Mouse (Mus musculus) adipocyte (in vitro differentiated cells): ENCODE measurements around the gene Cnot4.
"Not testable (repeated sequence)": the region's sequence is repeated elsewhere in the genome, so short reads cannot be mapped to it uniquely, and the experiment has no call there.

Source experiments
- DNase-seq: peaks from one replicate; pipeline ENCODE4 v3.0.0-alpha.2; 2016; ENCODE audit warnings: low spot score

The Cnot4 gene

GRCm38 (mm10) chr6:35133579-35134488 lies at the start of gene Cnot4:
Cnot4 (minus strand) TSS chr6:35133724.
- DNase-seq = peak; percentile 99

GRCm38 (mm10) chr6:35179299-35179698 lies 45.8 kb upstream of the Cnot4 start:
- not testable (repeated sequence) for DNase-seq

GRCm38 (mm10) chr6:35177650-35178272 lies 44.2 kb upstream of the Cnot4 start:
- no peak for DNase-seq

DNA sequence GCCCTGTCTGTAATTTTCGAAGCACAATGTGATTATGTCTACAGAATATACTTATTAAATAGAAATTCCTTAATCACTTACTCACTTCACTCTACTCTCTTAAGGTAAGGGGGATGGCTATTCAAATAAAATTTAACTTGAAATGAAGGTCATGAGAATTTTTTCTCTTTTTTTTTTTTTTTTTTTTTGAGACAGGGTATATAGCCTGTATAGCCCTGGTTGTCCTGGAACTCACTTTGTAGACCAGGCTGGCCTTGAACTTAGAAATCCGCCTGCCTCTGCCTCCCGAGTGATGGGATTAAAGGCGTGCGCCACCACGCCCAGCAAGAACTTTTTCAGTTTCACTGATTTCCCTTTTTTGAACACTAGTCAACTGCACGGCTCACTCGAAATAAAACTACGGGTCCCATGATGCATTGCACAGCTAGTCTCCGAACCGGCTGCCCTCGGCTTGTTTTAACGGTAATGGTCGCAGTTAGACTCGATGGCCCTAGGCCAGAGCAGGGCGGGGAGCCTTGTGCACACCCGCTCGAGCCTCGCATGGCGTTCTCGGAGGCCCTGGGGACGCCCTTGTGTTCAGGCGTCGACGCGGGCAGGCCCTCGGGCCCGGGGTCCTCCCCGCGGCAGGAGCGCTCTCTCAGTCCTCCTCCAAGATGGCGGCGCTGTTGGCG lies 43.6 kb upstream of the Cnot4 start, which contains the start of gene Nup205:
Gene Nup205 (plus strand): TSS at position 443 of the 671 bp plus-strand sequence.
- DNase-seq = peak; percentile 93

GRCm38 (mm10) chr6:35173181-35173580 lies 39.7 kb upstream of the Cnot4 start:
- no peak for DNase-seq

GRCm38 (mm10) chr6:35172028-35172427 lies 38.5 kb upstream of the Cnot4 start:
- DNase-seq = not testable (repeated sequence)

DNA sequence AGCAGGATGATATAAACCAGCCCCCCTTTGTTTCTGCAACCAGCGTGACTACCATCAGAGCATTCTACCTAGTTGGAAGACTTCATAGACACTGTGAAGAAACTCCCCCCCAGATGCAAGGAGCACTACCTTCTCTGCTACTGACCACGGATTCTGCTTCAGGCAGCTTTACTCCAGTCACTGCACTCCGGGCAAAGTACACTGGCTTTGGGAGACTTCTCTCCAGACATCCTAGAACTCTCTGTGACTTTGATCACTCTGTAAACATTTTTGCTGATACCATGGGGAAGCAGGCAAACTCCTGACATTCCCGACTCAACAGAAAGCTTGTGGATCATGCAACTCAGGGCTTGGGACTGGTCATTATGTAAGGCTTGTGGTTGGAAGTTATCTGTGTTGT lies 35.7 kb upstream of the Cnot4 start:
- DNase-seq = no peak

DNA sequence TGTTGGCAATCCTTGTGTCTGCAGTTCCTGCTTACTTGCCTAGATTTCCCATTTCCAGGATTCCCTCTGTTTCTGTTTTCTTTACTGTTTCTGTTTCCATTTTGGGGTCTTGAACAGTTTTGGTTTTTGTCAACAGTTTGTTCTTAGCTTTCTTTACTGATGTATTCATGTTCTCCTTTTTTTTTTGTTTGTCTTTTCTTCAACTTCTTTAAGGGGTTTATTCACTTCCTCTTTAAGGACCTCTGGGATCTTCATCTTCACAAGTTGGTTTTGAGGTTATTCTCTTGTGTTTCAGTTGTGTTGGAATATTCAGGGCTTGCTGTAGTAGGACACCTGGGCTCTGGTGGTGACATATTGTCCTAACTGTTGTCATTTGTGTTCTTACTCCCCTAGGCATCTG lies 21.0 kb upstream of the Cnot4 start:
- DNase-seq = no peak

DNA sequence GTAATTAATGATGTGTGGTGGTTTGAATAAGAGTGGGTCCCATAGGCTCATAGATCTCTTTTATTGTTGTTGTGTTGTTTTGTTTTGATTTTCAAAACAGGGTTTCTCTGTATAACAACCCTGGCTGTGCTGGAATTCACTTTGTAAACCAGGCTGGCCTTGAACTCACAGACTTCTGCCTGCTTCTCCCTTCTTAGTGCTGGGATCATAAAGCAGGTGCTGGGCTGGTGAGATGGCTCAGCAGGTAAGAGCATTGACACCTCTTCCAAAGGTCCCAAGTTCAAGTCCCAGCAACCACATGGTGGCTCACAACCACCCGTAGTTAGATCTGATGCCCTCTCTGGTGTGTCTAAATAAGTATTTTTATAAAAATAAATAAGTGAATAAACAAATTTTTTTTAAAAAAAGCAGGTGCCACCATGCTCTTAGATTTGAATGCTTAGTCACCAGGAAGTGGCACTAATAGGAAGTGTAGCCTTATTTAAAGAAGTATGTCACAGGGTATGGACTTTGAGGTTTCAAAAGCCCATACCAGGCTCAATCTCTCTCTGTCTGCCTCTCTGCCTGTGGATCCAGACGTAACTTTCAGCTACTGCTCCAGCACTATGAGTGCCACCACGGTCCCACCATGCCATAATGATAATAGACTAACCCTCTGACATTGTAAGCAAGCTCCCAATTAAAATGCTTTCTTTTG lies 14.3 kb upstream of the Cnot4 start:
- DNase-seq = no peak

- no peak for DNase-seq
Observed at GRCm38 (mm10) chr6:35145569-35145968, 12.0 kb upstream of the Cnot4 start.

DNA sequence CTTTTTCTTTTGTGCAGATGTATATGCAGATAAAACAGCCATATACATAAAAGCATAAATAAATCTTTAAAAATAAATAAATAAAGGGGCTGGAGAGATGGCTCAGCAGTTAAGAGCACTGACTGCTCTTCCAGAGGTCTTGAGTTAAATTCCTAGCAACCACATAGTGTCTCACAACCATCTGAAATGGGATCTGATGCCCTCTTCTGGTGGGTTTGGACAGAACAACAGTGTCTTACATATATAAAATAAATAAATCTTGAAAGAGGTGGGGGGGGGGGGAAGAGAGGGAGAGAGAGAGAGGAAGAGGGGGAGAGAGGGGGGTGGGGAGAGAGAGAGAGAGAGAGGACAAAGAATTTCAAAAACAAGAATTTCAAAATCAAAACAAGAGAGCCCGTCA lies 6.8 kb upstream of the Cnot4 start:
- no peak for DNase-seq

- no peak for DNase-seq
Observed at GRCm38 (mm10) chr6:35134844-35135243, 1.3 kb upstream of the Cnot4 start.

DNA sequence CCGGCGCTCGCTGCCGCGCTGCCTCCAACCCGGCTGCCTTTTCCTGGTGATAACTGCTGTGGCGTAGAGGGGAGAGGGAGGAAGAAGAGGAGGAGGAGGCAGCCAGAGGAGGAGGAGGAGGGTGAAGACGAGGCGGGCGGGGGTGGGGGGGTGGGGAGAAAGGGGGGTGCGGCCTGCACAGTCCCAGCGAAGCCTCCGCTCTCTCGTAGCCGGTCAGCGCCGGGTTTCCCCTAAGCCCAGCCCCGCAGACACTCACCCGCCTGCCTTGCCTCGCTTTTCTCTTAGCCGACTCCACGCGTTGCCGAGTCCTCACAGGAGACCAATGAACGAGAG lies 312 bp downstream of the Cnot4 start:
- DNase-seq = no peak

- DNase-seq = peak; percentile 43
Observed at GRCm38 (mm10) chr6:35132806-35133205, 718 bp downstream of the Cnot4 start.

- no peak for DNase-seq
Observed at GRCm38 (mm10) chr6:35122488-35122887, 11.0 kb downstream of the Cnot4 start.

DNA sequence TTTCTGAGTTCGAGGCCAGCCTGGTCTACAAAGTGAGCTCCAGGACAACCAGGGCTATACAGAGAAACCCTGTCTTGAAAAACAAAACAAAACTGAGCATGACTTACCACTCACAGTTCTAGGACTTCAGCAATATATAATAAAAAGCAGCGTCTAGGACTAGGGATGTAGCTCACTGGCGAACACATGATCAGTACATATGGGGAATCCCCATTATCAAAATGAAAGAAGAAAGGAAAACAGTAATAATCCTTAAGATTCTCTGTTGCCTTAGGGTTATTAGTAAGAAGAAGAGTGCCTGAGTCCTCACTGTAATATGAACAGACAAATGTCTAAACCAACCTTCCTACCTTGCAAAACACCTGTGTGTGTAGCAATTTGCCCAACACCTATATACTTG lies 11.6 kb downstream of the Cnot4 start:
- DNase-seq = no peak

GRCm38 (mm10) chr6:35102457-35102856 lies 31.1 kb downstream of the Cnot4 start:
- DNase-seq = no peak

- DNase-seq = no peak
Observed at GRCm38 (mm10) chr6:35084927-35085326, 48.6 kb downstream of the Cnot4 start.

GRCm38 (mm10) chr6:35075148-35075547 lies 58.4 kb downstream of the Cnot4 start:
- DNase-seq = no peak

- peak; percentile 36 for DNase-seq
Observed at GRCm38 (mm10) chr6:35071261-35071660, 62.3 kb downstream of the Cnot4 start.

DNA sequence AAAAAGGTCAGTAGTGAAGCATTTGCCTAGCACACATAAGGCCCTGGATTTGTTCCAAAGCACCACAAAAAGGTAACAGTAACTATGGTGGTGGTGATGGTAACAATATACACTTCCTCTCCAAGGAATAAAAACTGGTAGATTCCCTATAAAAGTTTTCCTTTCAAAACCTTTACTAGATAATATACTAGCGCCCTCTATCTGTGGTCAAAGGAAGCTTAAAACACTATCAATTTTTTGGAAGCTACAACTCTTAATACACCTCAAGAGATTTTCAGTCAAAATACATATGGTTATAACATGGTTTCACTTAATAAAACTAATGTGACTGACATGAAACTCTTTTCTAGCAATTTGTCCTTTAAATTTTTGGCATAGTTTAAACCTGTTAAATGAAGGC lies 71.1 kb downstream of the Cnot4 start:
- DNase-seq = no peak

GRCm38 (mm10) chr6:35043127-35043526 lies 90.4 kb downstream of the Cnot4 start:
- no peak for DNase-seq
